ENCODE assay signal across 9 mouse cellular contexts in genomic region chr10:24834634-24835371, GRCm38 (mm10). TPM values are rescaled to one million over a fixed set of nuclear protein-coding genes. Genes with fewer than 3 reads are reported as not detected.
DNase-seq lines count a peak whose midpoint lies in the region; ATAC-seq and TF ChIP-seq lines count a peak whose summit lies in the region.
"Had no signal": no experiment of that assay in that cellular context is flagged by ENCODE, and none has a peak within 500 bp of the region (broad histone marks: within the 10 kb centered on the region; RNA-seq: fewer than 3 reads in every experiment).

No protein-coding gene starts in this region.

- H3K27ac ChIP-seq in lung, embryonic 16.5 days (ENCODE audit: low read length) = no peak overlapping the region
- H3K27ac ChIP-seq in forebrain, embryonic 12.5 days = no peak overlapping the region
- H3K27ac ChIP-seq in limb, embryonic 15.5 days = peak overlapping the region; percentile 3; the same call in 1 of the 2 replicates
- peak overlapping the region; percentile 42; the same call in 1 of the 2 replicates for H3K27ac ChIP-seq in stomach, embryonic 16.5 days (ENCODE audit: low read length)
- H3K27ac ChIP-seq in cerebellum, adult 2 months (ENCODE audit: insufficient read depth, low read length) = no peak overlapping the region

- 0 out of 2 replicates have a peak overlapping the region, but pooled peaks have one; percentile 9 for H3K9ac ChIP-seq in lung, embryonic 16.5 days (ENCODE audit: low read length)
- H3K9ac ChIP-seq in forebrain, embryonic 12.5 days = no peak overlapping the region
- no peak overlapping the region for H3K9ac ChIP-seq in limb, embryonic 15.5 days
- 0 out of 2 replicates have a peak overlapping the region, but pooled peaks have one; percentile 27 for H3K9ac ChIP-seq in stomach, embryonic 16.5 days (ENCODE audit: low read length)

- peak overlapping the region; percentile 11 for H3K4me3 ChIP-seq in lung, embryonic 16.5 days (ENCODE audit: low read length)
- H3K4me3 ChIP-seq in forebrain, embryonic 12.5 days (replicated peaks) = no peak overlapping the region
- no peak overlapping the region for H3K4me3 ChIP-seq in limb, embryonic 15.5 days
- peak overlapping the region; percentile 19 for H3K4me3 ChIP-seq in stomach, embryonic 16.5 days (replicated peaks; ENCODE audit: low read length)
- no peak overlapping the region for H3K4me3 ChIP-seq in cerebellum, adult 2 months (replicated peaks; ENCODE audit: insufficient read depth, low read depth, low read length)

- no peak for TF ChIP-seq CTCF in cerebellum, adult 2 months (IDR thresholded peaks at IDR 0.05; ENCODE audit: borderline replicate concordance, insufficient read depth, low read depth, low read length)

- DNase-seq in lung, postnatal 4 days = no peak
- no peak for DNase-seq in cerebellum, adult 2 months
- no peak for DNase-seq in adrenal gland, postnatal 10 days
- DNase-seq in spleen, postnatal 10 days (ENCODE audit: low spot score in 2 of 2) = no peak
- DNase-seq: lung, postnatal 36 days had no signal

- 12% methylated on average over 4 of the region's 4 CpGs for WGBS in lung, embryonic 16.5 days
- WGBS in forebrain, embryonic 12.5 days = 1% methylated on average over 4 of the region's 4 CpGs
- 12% methylated on average over 4 of the region's 4 CpGs for WGBS in limb, embryonic 15.5 days
- WGBS in stomach, embryonic 16.5 days = 15% methylated on average over 4 of the region's 4 CpGs
- 26% methylated on average over 4 of the region's 4 CpGs for WGBS in cerebellum, adult 2 months

- ATAC-seq in lung, embryonic 16.5 days (ENCODE audit: low read depth) = no peak
- no peak for ATAC-seq in forebrain, embryonic 12.5 days (ENCODE audit: low FRiP score)
- no peak for ATAC-seq in limb, embryonic 15.5 days (ENCODE audit: insufficient number of reproducible peaks, low FRiP score, low TSS enrichment, low read depth)
- ATAC-seq in stomach, embryonic 16.5 days (ENCODE audit: insufficient read depth, low FRiP score) = no peak

- peak overlapping the region; percentile 39 for H3K4me2 ChIP-seq in lung, embryonic 16.5 days (ENCODE audit: low read depth, low read length)
- H3K4me2 ChIP-seq in forebrain, embryonic 12.5 days = peak overlapping the region; percentile 49
- H3K4me2 ChIP-seq in limb, embryonic 15.5 days = peak overlapping the region; percentile 36
- H3K4me2 ChIP-seq in stomach, embryonic 16.5 days (ENCODE audit: low read depth, low read length) = peak overlapping the region; percentile 48

- no peak for TF ChIP-seq POLR2A in cerebellum, adult 2 months (IDR thresholded peaks at IDR 0.05; ENCODE audit: borderline replicate concordance, insufficient read depth, low read length)

- no peaks in the 10 kb centered on the region for H3K9me3 ChIP-seq in lung, embryonic 16.5 days (ENCODE audit: control insufficient read depth, low read length)
- no peaks in the 10 kb centered on the region for H3K9me3 ChIP-seq in forebrain, embryonic 12.5 days
- no peaks in the 10 kb centered on the region for H3K9me3 ChIP-seq in limb, embryonic 15.5 days
- H3K9me3 ChIP-seq in stomach, embryonic 16.5 days (replicated peaks; ENCODE audit: control insufficient read depth, low read length) = no peaks in the 10 kb centered on the region

- H3K27me3 ChIP-seq in lung, embryonic 16.5 days (ENCODE audit: control insufficient read depth, insufficient read depth, low read depth, low read length) = no peaks in the 10 kb centered on the region
- H3K27me3 ChIP-seq in forebrain, embryonic 12.5 days = no peaks in the 10 kb centered on the region
- no peaks in the 10 kb centered on the region for H3K27me3 ChIP-seq in limb, embryonic 15.5 days
- no peaks in the 10 kb centered on the region for H3K27me3 ChIP-seq in stomach, embryonic 16.5 days (ENCODE audit: control insufficient read depth, insufficient read depth, low read length)
- H3K27me3 ChIP-seq in cerebellum, adult 2 months (ENCODE audit: control insufficient read depth, insufficient read depth, low read length) = no peaks in the 10 kb centered on the region; the same call in 1 of the 2 replicates

- H3K36me3 ChIP-seq in lung, embryonic 16.5 days (ENCODE audit: control insufficient read depth, insufficient read depth, low read length) = no peaks in the 10 kb centered on the region
- no peaks in the 10 kb centered on the region for H3K36me3 ChIP-seq in forebrain, embryonic 12.5 days (replicated peaks)
- no peaks in the 10 kb centered on the region for H3K36me3 ChIP-seq in limb, embryonic 15.5 days
- H3K36me3 ChIP-seq in stomach, embryonic 16.5 days (ENCODE audit: control insufficient read depth, insufficient read depth, low read length) = no peaks in the 10 kb centered on the region

- peaks cover 12% of the 10 kb centered on the region for H3K4me1 ChIP-seq in lung, embryonic 16.5 days (replicated peaks; ENCODE audit: control insufficient read depth, insufficient read depth, low read length)
- H3K4me1 ChIP-seq in forebrain, embryonic 12.5 days = peaks cover 23% of the 10 kb centered on the region
- peaks cover 12% of the 10 kb centered on the region for H3K4me1 ChIP-seq in limb, embryonic 15.5 days
- peaks cover 17% of the 10 kb centered on the region; the same call in 1 of the 2 replicates for H3K4me1 ChIP-seq in stomach, embryonic 16.5 days (ENCODE audit: control insufficient read depth, insufficient read depth, low read length)
- H3K4me1 ChIP-seq in cerebellum, adult 2 months (ENCODE audit: control insufficient read depth, insufficient read depth, low read length) = no peaks in the 10 kb centered on the region

RNA-seq across cellular contexts. Expression of gene Enpp3, which starts 7.8 kb away (rescaled TPM):
- polyA plus RNA-seq in lung, embryonic 16.5 days (2015; fragmentation: Nextera tagmentation; extraction: Ambion mirVana) = 1.9 and 2.2 TPM in 2 replicates
- polyA plus RNA-seq in forebrain, embryonic 12.5 days (2016; fragmentation: Nextera tagmentation; extraction: Ambion mirVana) = 3.8 and 3.9 TPM in 2 replicates
- polyA plus RNA-seq in limb, embryonic 15.5 days (2015; fragmentation: Nextera tagmentation; extraction: Ambion mirVana) = 7.0 and 7.9 TPM in 2 replicates
- 10.5 and 13.6 TPM in 2 replicates for polyA plus RNA-seq in stomach, embryonic 16.5 days (2015; fragmentation: Nextera tagmentation; extraction: Ambion mirVana)
- 0.59 and 1.4 TPM in 2 replicates for polyA plus RNA-seq in cerebellum, adult 2 months (2012; rRNA removed)
- total RNA-seq in adrenal gland, postnatal 10 days (2021) = 10 to 100 TPM in 1 of 2 experiments, 1 to 10 TPM in 1; 9.5 to 12.0 TPM

RNA-seq across cellular contexts. Expression of gene Med23, which starts 35.0 kb away (rescaled TPM):
- polyA plus RNA-seq in lung, embryonic 16.5 days (2015; fragmentation: Nextera tagmentation; extraction: Ambion mirVana) = 20.8 and 21.9 TPM in 2 replicates
- 35.2 and 36.8 TPM in 2 replicates for polyA plus RNA-seq in forebrain, embryonic 12.5 days (2016; fragmentation: Nextera tagmentation; extraction: Ambion mirVana)
- 18.1 and 21.1 TPM in 2 replicates for polyA plus RNA-seq in limb, embryonic 15.5 days (2015; fragmentation: Nextera tagmentation; extraction: Ambion mirVana)
- 17.4 and 17.8 TPM in 2 replicates for polyA plus RNA-seq in stomach, embryonic 16.5 days (2015; fragmentation: Nextera tagmentation; extraction: Ambion mirVana)
- 32.1 and 34.1 TPM in 2 replicates for polyA plus RNA-seq in cerebellum, adult 2 months (2012; rRNA removed)
- total RNA-seq in adrenal gland, postnatal 10 days (2021) = 10 to 100 TPM; 19.0 to 31.2 TPM

Comparison
In these comparisons a context has a peak if more than half of its experiments do, and no peak if none do; other contexts are left out.
1. H3K27ac ChIP-seq: peak in limb, embryonic 15.5 days (single experiment) and stomach, embryonic 16.5 days (single experiment); none in lung, embryonic 16.5 days (single experiment), forebrain, embryonic 12.5 days (single experiment) and cerebellum, adult 2 months (single experiment).
2. H3K4me3 ChIP-seq: peak in lung, embryonic 16.5 days (single experiment) and stomach, embryonic 16.5 days (single experiment); none in forebrain, embryonic 12.5 days (single experiment), limb, embryonic 15.5 days (single experiment) and cerebellum, adult 2 months (single experiment).
3. H3K9ac ChIP-seq: peak in lung, embryonic 16.5 days (single experiment) and stomach, embryonic 16.5 days (single experiment); none in forebrain, embryonic 12.5 days (single experiment) and limb, embryonic 15.5 days (single experiment).
4. Peak in every context shown above with its lines, with median percentiles within 50 percentile points of each other: H3K4me2 ChIP-seq.